Mouse (Mus musculus) embryonic stem cell, embryonic (primary cell): ENCODE measurements around the gene Zbtb20.

ENCODE experiments used
- CTCF ChIA-PET, 4 experiments: fragments of 300-600 bp in 2 of 4; fragments of 350-600 bp in 2 of 4; sonication (Branson Sonifier 250); formaldehyde crosslinking; loops; one replicate each; lab custom pipeline; 2022; ENCODE audit warnings: inconsistent platforms in 2 of 4; lab: Charles Lee
- POLR2A ChIA-PET, 4 experiments: fragments of 300-600 bp in 2 of 4; fragments of 350-600 bp in 2 of 4; sonication (Branson Sonifier 250); formaldehyde crosslinking; loops; one replicate each; lab custom pipeline; 2022; ENCODE audit warnings: antibody characterized with exemption in 4 of 4, inconsistent platforms in 1 of 4; lab: Charles Lee

Zbtb20 gene

DNA sequence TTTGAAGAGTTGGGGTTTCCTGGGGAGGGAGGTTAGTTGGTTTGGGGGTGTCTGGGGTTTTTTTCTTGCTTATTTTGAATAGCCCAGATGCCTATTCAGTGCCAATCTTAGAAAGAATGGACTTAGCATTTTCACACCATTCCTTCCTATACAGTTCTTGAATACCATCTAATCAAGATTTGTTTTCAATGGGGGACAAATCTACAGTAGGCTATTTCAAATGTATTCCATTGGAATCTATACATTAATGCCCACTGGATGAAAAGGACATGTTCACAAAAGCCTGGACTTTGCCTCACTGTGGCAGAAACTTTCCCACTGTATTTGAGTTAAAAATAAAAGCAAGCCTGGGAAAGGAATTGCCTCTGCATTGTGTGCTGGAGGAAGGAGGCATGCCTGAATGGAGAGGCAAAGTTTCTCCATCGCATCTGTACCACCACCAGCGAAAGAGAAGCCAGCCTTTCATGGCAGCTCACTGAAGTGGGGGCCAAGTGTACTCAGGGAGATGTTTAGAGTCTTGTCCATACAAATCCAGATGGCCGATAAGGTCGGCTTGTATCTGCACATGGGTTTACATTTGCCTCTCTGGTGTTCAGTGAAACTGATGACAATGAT, 728.8 kb downstream of the Zbtb20 start:
- ChIA-PET CTCF (no interaction called here), POLR2A (no interaction called here)

DNA sequence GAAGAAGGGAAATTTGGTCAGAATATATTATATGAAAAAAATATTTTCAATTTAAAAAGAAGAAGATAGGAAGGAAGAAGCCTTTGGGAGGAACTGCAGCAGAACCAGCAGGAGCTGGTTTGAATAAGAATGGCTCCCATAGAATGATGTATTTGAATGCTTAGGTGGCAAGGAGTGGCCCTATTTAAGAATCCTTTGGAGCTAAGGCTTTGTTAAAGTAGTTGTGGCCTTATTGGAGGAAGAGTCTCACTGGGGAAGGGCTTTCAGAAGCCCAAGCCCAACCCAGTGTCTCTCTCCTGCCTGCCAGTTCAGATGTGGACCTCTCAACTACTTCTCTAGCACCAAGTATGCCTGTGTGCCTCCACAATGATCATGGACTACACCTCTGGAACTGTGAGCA, 731.4 kb downstream of the Zbtb20 start:
- CTCF ChIA-PET, result no interaction called here

GRCm38 (mm10) chr16:43608066-43608465, 732.4 kb downstream of the Zbtb20 start:
- ChIA-PET CTCF (no interaction called here), POLR2A (no interaction called here)

More for the DNA sequence above, 731.4 kb downstream of the Zbtb20 start:
- POLR2A ChIA-PET, result interaction anchor here in 1 of 4 experiments (0.7 kb wide), 1 partner anchor 11 kb away, joined by 3 read pairs; no protein-coding TSS in a partner anchor

- ChIA-PET CTCF (no interaction called here), POLR2A (interaction anchor here in 2 of 4 experiments (1.6 to 2.0 kb wide), 2 partner anchors 14 to 33 kb away, joined by 3 to 4 read pairs; no protein-coding TSS in a partner anchor)
Measured at GRCm38 (mm10) chr16:43610375-43610774, 734.7 kb downstream of the Zbtb20 start.

DNA sequence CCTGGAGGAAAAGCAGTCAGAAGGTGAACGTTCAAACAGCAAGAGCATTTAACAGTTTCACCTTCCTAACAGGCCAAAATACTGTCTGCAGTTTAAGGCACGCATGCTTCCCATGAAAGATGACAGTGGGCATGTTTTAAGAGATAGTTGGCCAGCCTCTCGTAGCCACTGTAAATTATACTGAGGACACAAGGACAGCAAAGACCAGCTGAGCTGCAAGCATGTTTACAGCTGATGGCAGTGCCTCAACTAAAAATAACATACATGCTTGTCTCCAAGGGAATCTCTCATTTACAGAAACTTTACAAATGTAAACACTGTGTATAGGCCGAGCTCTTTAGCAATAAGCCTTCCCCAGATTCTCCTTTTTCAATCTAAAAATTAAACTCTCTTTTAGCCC, 740.7 kb downstream of the Zbtb20 start:
- POLR2A ChIA-PET, result no interaction called here
- CTCF ChIA-PET, result no interaction called here

- POLR2A ChIA-PET, result interaction anchor here in 2 of 4 experiments (0.7 to 1.5 kb wide), 4 partner anchors 14 to 449 kb away, joined by 3 to 4 read pairs (median 3); no protein-coding TSS in a partner anchor
- CTCF ChIA-PET, result interaction anchor here in 1 of 4 experiments (0.5 to 0.6 kb wide), 2 partner anchors 24 to 153 kb away, joined by 4 to 8 read pairs; no protein-coding TSS in a partner anchor
Measured at GRCm38 (mm10) chr16:43617346-43617745, 741.7 kb downstream of the Zbtb20 start.

GRCm38 (mm10) chr16:43618286-43618685, 742.6 kb downstream of the Zbtb20 start:
- ChIA-PET POLR2A (interaction anchor here in 2 of 4 experiments (0.6 to 1.5 kb wide), 3 partner anchors 15 to 100 kb away, joined by 3 to 4 read pairs (median 3); no protein-coding TSS in a partner anchor), CTCF (no interaction called here)

GRCm38 (mm10) chr16:43619277-43619676, 743.6 kb downstream of the Zbtb20 start:
- POLR2A ChIA-PET, result interaction anchor here in 1 of 4 experiments (0.6 kb wide), 1 partner anchor 116 kb away, joined by 3 read pairs; no protein-coding TSS in a partner anchor
- CTCF ChIA-PET, result no interaction called here

DNA sequence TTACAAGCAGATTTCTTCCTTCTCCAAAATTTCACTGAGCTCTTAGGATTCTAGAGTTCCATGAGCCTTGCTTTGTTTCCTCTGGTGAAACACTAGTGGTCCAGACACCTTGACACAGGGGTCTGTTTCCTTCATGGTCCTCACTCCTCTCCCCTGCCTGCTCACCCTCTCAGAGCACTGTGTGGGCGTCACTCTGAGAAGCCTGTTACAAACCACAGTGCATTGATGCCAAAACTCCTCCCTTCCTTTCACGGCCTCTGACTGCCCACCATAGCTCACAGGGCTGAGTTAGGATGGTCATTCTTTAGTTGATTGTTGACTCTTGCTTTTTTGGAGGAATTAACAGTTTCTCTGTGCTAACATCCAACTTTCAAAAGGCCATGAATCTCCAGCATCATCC, 744.7 kb downstream of the Zbtb20 start:
- ChIA-PET CTCF (no interaction called here), POLR2A (no interaction called here)

DNA sequence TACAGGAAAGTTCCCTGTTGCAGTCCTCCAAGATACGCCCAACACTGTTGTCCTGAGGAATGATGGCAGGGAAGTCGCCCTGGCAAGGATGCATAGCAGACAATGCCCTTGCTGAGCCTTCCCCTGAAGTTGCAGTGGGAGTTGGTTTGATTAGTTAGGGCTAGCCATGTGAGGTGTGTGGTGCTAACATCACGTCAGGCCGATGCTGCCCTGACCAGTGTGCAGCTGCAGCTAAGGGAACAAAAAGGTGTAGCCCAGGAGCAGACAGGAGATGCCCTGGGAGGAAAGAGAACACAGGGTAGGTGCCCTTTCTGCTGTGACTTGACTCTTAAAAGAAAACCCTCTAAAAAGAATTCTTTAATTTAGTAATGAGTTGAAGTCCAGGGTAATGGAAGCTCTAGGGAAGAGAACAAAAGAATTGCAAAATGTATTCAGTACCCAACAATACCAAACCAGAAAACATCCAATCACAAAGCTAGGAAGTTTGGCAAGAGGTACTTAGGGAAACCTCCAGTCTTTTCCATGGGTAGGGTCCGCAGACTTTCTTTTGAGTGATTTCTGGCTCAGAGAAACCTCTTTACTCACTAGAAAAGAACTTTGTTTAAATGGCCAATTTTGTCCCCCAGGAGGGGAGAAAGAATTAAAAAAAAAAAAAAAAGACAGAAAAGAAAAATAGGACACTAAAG, 747.8 kb downstream of the Zbtb20 start:
- ChIA-PET POLR2A (interaction anchor here in 2 of 4 experiments (0.7 to 1.4 kb wide), 4 partner anchors 14 to 351 kb away, joined by 3 to 4 read pairs (median 4); no protein-coding TSS in a partner anchor), CTCF (no interaction called here)

DNA sequence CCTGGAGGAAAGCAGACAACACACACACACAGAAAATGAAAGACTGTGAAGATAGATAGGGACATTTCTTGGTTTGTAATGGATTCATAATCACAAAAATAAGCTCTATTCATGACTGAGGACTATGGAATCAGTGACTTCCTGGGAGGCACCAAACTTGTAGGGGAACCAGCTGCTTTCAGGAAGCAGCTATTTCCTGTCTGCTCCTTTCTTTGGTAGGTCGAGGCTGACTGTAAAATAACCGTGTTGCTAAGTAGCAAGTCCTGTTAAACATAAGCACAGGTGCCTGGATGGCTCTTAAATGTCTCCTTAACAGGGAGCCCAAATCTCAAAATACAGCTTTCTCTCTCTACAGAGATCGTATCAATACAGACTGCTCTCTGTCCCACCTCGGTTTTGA, 749.2 kb downstream of the Zbtb20 start:
- POLR2A ChIA-PET, result interaction anchor here in 1 of 4 experiments (1.4 kb wide), 1 partner anchor 15 kb away, joined by 4 read pairs; no protein-coding TSS in a partner anchor
- CTCF ChIA-PET, result no interaction called here

DNA sequence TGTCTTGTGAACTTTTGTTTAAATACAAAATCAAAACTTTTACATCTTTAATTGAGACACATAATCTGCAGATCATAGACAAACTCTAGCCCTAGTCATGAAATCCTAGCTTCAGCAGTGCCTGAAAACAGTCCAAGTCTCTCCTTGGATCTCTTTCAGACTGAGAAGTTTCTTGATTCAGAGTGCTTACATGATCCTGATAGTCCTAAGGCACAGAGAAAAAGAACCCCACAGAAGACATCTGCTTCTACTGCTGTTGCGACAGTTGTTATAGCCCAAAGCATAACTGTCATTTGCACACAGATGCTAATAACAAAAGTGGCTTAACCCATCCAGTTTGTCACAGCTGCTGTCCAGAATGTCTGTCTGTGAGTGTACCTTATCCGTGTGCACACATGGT, 749.6 kb downstream of the Zbtb20 start:
- POLR2A ChIA-PET, result no interaction called here
- CTCF ChIA-PET, result no interaction called here

- ChIA-PET POLR2A (interaction anchor here in 2 of 4 experiments (0.6 to 0.7 kb wide), 2 partner anchors 13 to 122 kb away, joined by 3 to 4 read pairs; no protein-coding TSS in a partner anchor), CTCF (no interaction called here)
Measured at GRCm38 (mm10) chr16:43625956-43626355, 750.3 kb downstream of the Zbtb20 start.

DNA sequence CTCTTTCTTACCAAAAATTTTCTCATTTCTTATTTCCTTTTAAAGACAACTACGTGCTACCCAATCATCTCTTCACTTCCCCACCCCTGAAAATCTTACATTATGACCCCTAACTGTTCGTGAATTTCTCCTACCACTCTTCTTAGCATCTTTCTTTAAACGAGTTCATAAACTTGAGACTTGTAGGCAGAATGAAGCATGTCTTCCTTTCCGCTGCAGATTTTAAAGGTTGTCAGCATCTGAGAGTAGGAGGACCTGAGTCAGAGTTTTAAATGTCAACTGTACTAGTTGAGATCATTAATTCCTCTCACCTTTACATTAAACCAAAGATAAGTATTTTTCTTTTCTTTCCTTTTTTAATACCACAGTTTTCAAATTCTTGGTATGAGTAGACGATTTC, 753.0 kb downstream of the Zbtb20 start:
- ChIA-PET POLR2A (no interaction called here), CTCF (no interaction called here)

GRCm38 (mm10) chr16:43631758-43632157, 756.1 kb downstream of the Zbtb20 start:
- POLR2A ChIA-PET, result no interaction called here
- CTCF ChIA-PET, result no interaction called here

- POLR2A ChIA-PET, result no interaction called here
Measured at GRCm38 (mm10) chr16:43634037-43634436, 758.4 kb downstream of the Zbtb20 start.

GRCm38 (mm10) chr16:43637241-43637640, 761.6 kb downstream of the Zbtb20 start:
- POLR2A ChIA-PET, result no interaction called here
- CTCF ChIA-PET, result no interaction called here

More at GRCm38 (mm10) chr16:43634037-43634436, 758.4 kb downstream of the Zbtb20 start:
- CTCF ChIA-PET, result no interaction called here

GRCm38 (mm10) chr16:43638406-43639049, 762.8 kb downstream of the Zbtb20 start:
- ChIA-PET POLR2A (interaction anchor here in 2 of 4 experiments (0.7 to 0.8 kb wide), 3 partner anchors 12 to 24 kb away, joined by 3 read pairs; no protein-coding TSS in a partner anchor), CTCF (interaction anchor here in 1 of 4 experiments (0.6 to 0.7 kb wide), 2 partner anchors 17 to 101 kb away, joined by 4 read pairs; no protein-coding TSS in a partner anchor)

GRCm38 (mm10) chr16:43641230-43641629, 765.5 kb downstream of the Zbtb20 start:
- ChIA-PET POLR2A (no interaction called here), CTCF (no interaction called here)
